Mouse (Mus musculus) cortical plate, adult 2 months (tissue): ENCODE data around the gene Foxp1. TPM values are rescaled to one million over a fixed set of nuclear protein-coding genes. Genes with fewer than 3 reads are reported as not detected.

Experiments
- H3K27ac ChIP-seq: fragments of 200-500 bp; 2 replicates; pipeline ENCODE4 v1.5.1; 2012; ENCODE audit warnings: low read length, control low read depth, inconsistent platforms; ENCODE audit not compliant: insufficient read depth
- H3K4me1 ChIP-seq: fragments of 200-500 bp; 2 replicates; pipeline ENCODE4 v1.6.1; 2011; ENCODE audit warnings: low read length; ENCODE audit not compliant: control insufficient read depth, insufficient read depth
- H3K4me3 ChIP-seq: fragments of 200-500 bp; 2 replicates; pipeline ENCODE4 v1.5.1; 2011; ENCODE audit warnings: mild to moderate bottlenecking, low read length, control low read depth; ENCODE audit not compliant: insufficient read depth
- CTCF ChIP-seq: fragments of 200-500 bp; IDR thresholded peaks from 2 replicates; pipeline ENCODE4 v1.5.1; 2011; ENCODE audit warnings: mild to moderate bottlenecking, control low read depth, low read length; ENCODE audit not compliant: insufficient read depth; ENCODE audit errors: extremely low read depth
- POLR2A ChIP-seq: fragments of 200-500 bp; IDR thresholded peaks from 2 replicates; pipeline ENCODE4 v1.6.1; 2011; ENCODE audit warnings: mild to moderate bottlenecking, low read length, control low read depth; ENCODE audit not compliant: insufficient read depth; ENCODE audit errors: extremely low read depth
- polyA plus RNA-seq: library from polyadenylated mRNA; depleted of rRNA; stranded (reverse); fragments of >200 nt; gene quantifications from 2 replicates; pipeline ENCODE4 v1.2.3, GENCODE M21; 2012

Foxp1 gene
- polyA plus RNA-seq, 1 experiment, result 99.2 TPM

GRCm38 (mm10) chr6:99300235-99300634 is 222.3 kb downstream of the Foxp1 start:
- TF ChIP-seq CTCF (no peak), POLR2A (no peak)
- Histone ChIP-seq H3K4me3 (no peak overlapping the region), H3K27ac (no peak overlapping the region), H3K4me1 (peaks cover 2% of the 10 kb centered on the region; the same call in 1 of the 2 replicates)

DNA sequence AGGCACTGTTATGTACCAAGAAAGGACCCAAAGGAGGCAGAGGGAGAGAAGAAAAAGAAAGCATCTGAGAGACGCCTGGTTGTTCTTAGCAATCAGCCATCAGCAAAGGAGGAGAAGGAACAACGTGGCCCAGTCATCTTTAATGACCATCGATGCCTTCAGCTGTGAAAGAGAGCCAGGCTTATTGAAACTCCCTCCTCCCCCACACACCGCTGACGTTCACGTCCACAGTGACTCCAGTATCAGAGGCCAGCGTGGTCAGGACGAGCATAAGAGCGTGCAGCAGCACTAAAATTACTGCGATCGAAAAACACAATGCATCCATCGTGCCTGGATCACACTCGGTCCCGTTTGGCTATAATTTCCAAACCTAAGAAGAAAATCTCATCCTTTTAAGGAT is 223.3 kb downstream of the Foxp1 start:
- Histone ChIP-seq H3K4me1 (peaks cover 2% of the 10 kb centered on the region; the same call in 1 of the 2 replicates), H3K4me3 (no peak overlapping the region), H3K27ac (no peak overlapping the region)
- TF ChIP-seq POLR2A, result no peak
- TF ChIP-seq CTCF, result no peak

DNA sequence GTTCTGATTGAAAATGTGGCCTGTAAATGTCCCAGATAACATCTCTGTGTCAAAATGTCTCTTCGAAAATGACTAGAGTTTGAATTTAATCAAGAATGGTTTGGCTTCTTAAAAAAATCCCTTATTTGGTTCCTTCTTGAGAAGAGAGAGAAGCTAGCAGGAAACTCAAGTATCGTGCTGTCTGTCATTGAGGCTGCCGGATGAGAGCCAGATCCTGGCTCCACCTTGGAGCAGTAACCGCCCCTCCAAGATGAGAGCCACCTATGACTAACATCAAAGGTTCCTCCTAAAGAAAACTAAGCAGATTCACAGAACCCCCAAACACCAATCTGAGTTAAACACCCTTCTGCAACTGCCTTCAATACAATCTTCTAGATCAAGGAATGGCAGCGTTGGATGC is 225.0 kb downstream of the Foxp1 start:
- no peak overlapping the region for H3K4me3 ChIP-seq
- H3K4me1 ChIP-seq, result peaks cover 2% of the 10 kb centered on the region; the same call in 1 of the 2 replicates
- no peak overlapping the region for H3K27ac ChIP-seq
- TF ChIP-seq POLR2A, result no peak
- TF ChIP-seq CTCF, result no peak

- no peak overlapping the region for H3K27ac ChIP-seq
- peaks cover 2% of the 10 kb centered on the region; the same call in 1 of the 2 replicates for H3K4me1 ChIP-seq
- TF ChIP-seq CTCF (no peak), POLR2A (no peak)
- H3K4me3 ChIP-seq, result no peak overlapping the region
Observed at GRCm38 (mm10) chr6:99295495-99295894, 227.0 kb downstream of the Foxp1 start.

GRCm38 (mm10) chr6:99289220-99289619 is 233.3 kb downstream of the Foxp1 start:
- Histone ChIP-seq H3K4me3 (no peak overlapping the region), H3K4me1 (no peaks in the 10 kb centered on the region), H3K27ac (no peak overlapping the region)
- TF ChIP-seq CTCF, result no peak
- TF ChIP-seq POLR2A, result no peak

GRCm38 (mm10) chr6:99285026-99285425 is 237.5 kb downstream of the Foxp1 start:
- H3K4me1 ChIP-seq, result no peaks in the 10 kb centered on the region
- TF ChIP-seq POLR2A (no peak), CTCF (no peak)
- H3K4me3 ChIP-seq, result no peak overlapping the region
- H3K27ac ChIP-seq, result no peak overlapping the region

- Histone ChIP-seq H3K4me1 (no peaks in the 10 kb centered on the region), H3K27ac (no peak overlapping the region), H3K4me3 (no peak overlapping the region)
- no peak for TF ChIP-seq CTCF
- TF ChIP-seq POLR2A, result no peak
Observed at GRCm38 (mm10) chr6:99284019-99284418, 238.5 kb downstream of the Foxp1 start.

GRCm38 (mm10) chr6:99282866-99283657 is 239.5 kb downstream of the Foxp1 start:
- Histone ChIP-seq H3K27ac (no peak overlapping the region), H3K4me3 (no peak overlapping the region), H3K4me1 (no peaks in the 10 kb centered on the region)
- TF ChIP-seq POLR2A (no peak), CTCF (no peak)

DNA sequence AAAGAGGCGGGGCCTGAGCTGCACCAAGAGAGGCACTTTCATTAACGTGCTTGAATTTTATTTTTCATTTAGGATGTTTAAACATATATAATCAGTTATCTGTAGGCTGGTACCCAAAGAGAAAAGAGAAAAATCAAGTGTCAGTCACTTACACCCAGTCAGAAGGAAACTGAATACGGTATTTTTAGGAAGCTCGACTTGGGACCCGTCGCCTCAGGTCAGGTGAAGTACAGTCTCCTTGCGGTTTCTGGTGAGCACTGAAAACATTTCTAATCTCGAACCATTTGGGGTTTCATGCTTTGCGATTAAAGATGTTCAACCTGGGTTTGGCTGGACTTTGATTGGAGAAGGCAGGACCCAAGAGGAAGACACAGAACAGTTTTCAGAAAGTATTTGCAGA is 241.1 kb downstream of the Foxp1 start:
- no peaks in the 10 kb centered on the region for H3K4me1 ChIP-seq
- TF ChIP-seq POLR2A (no peak), CTCF (no peak)
- no peak overlapping the region for H3K4me3 ChIP-seq
- H3K27ac ChIP-seq, result no peak overlapping the region

GRCm38 (mm10) chr6:99280619-99281018 is 241.9 kb downstream of the Foxp1 start:
- TF ChIP-seq POLR2A, result no peak
- TF ChIP-seq CTCF, result no peak
- no peaks in the 10 kb centered on the region for H3K4me1 ChIP-seq
- H3K27ac ChIP-seq, result no peak overlapping the region
- H3K4me3 ChIP-seq, result no peak overlapping the region
